Mouse (Mus musculus) kidney, adult 2 months (tissue): ENCODE results near the gene Ttc9c.

Experiments
- CTCF ChIP-seq: fragments of 200-500 bp; conservative IDR thresholded peaks from 2 replicates; pipeline ENCODE4 v1.5.1; 2011; ENCODE audit warnings: low read depth, mild to moderate bottlenecking, control low read depth, low read length, moderate library complexity, mixed read lengths; ENCODE audit not compliant: insufficient read depth, insufficient read length
- POLR2A ChIP-seq: fragments of 200-500 bp; IDR thresholded peaks from one replicate; pipeline ENCODE4 v1.6.1; 2011; ENCODE audit warnings: low read depth, low read length, control low read depth

GRCm38 (mm10) chr19:8821146-8821545 is 2.0 kb upstream of the Ttc9c start:
- TF ChIP-seq POLR2A, result no peak
- TF ChIP-seq CTCF, result no peak
